Mouse (Mus musculus) lung, postnatal 0 days (tissue): ENCODE data around the gene Arsk. TPM values are rescaled to one million over a fixed set of nuclear protein-coding genes. Genes with fewer than 3 reads are reported as not detected.

Source experiments
- ATAC-seq: fragments of 200-750 bp; cut with Nextera tagmentation; 2 replicates; pipeline ENCODE4 v1.8.0; 2017; ENCODE audit warnings: moderate library complexity
- DNase-seq: peaks from one replicate; pipeline ENCODE4 v3.0.0-alpha.2; 2016; ENCODE audit warnings: low spot score
- H3K27ac ChIP-seq: fragments of 300-500 bp; sonication (generic); 2 replicates; pipeline ENCODE4 v1.5.1; 2014; ENCODE audit warnings: antibody characterized with exemption, mild to moderate bottlenecking, low read length, mixed read lengths
- H3K27me3 ChIP-seq: fragments of 300-500 bp; sonication (generic); replicated peaks from 2 replicates; pipeline ENCODE4 v1.6.1; 2014; ENCODE audit warnings: low read length, mixed read lengths; ENCODE audit not compliant: insufficient read depth
- H3K36me3 ChIP-seq: fragments of 300-500 bp; sonication (generic); 2 replicates; pipeline ENCODE4 v1.6.1; 2014; ENCODE audit warnings: low read length, mixed read lengths; ENCODE audit not compliant: insufficient read depth
- H3K4me1 ChIP-seq: fragments of 300-500 bp; sonication (generic); 2 replicates; pipeline ENCODE4 v1.6.1; 2014; ENCODE audit warnings: antibody characterized with exemption, low read depth, low read length, mixed read lengths; ENCODE audit not compliant: insufficient read depth
- H3K4me2 ChIP-seq: fragments of 300-500 bp; sonication (generic); replicated peaks from 2 replicates; pipeline ENCODE4 v1.6.1; 2014; ENCODE audit warnings: low read depth, mild to moderate bottlenecking, low read length, moderate library complexity, mixed read lengths
- H3K4me3 ChIP-seq: fragments of 300-500 bp; sonication (generic); 2 replicates; pipeline ENCODE4 v1.5.1; 2014; ENCODE audit warnings: low read depth, low read length
- H3K9ac ChIP-seq: fragments of 300-500 bp; sonication (generic); replicated peaks from 2 replicates; pipeline ENCODE4 v1.6.1; 2014; ENCODE audit warnings: low read depth, mild to moderate bottlenecking
- H3K9me3 ChIP-seq: fragments of 300-500 bp; sonication (generic); 2 replicates; pipeline ENCODE4 v1.6.1; 2016; ENCODE audit warnings: low read length, mixed read lengths
- CTCF ChIP-seq: IDR thresholded peaks from 2 replicates; pipeline ENCODE4 v1.5.1; 2016; ENCODE audit warnings: antibody characterized with exemption, mild to moderate bottlenecking
- EP300 ChIP-seq: IDR thresholded peaks from 2 replicates; pipeline ENCODE4 v1.6.1; 2016; ENCODE audit warnings: antibody characterized with exemption, mild to moderate bottlenecking, control low read depth
- WGBS: fragments of 180-500 bp; shearing (Covaris S2); extraction: QIAGEN DNeasy Blood & Tissue Kit; methylation state at CpG from one replicate; pipeline ENCODE4 v1.1.7; 2014; 5-methylcytosine and 5-hydroxymethylcytosine counted together
- polyA plus RNA-seq: library from polyadenylated mRNA; unstranded; fragments of >200 nt; fragmentation: Nextera tagmentation; extraction: Ambion mirVana; gene quantifications from 2 replicates; pipeline ENCODE4 v1.2.1, GENCODE M21; 2015

The Arsk gene
- 4.4 and 4.8 TPM in 2 replicates for polyA plus RNA-seq

DNA sequence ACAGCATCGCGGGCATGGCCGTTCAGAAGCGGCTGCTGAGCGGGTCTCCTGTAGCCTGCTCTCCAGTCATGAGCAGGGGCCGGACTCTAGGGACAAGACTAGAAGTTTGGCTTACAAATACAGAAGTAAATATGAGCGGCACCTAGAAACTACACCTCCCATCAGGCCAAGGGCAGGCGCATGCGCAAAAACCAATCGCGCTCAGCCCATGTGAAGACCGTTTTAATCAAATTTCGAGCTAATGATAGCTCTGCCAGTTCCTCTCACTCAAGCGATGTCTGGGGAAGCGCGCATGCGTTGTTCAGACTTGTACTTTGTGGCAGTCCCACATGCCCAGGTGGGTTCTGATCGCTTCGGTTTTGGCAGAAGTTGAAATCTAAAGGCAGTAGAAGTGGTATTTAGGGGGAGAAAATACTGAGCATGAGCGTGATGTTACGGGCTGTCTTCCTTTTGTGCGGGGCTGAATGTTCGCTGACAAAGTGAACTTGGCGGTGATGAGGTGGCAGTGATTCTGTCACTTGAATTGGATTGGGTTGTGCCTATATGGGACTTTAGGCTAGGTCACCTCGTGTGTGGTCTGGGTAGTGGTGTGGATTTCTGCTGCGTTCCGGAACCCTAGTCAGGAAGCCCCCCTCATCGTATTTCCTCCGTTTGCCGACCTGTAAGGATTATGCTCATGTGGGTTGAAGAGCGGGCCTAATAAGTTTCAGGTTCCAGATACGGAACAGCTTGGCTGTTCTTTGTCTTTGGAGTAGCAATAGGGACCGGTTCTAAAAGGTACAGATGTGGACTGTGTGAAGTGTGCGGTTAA is at the start of gene Arsk, which contains the start of gene Ttc37:
Gene Arsk (minus strand): TSS at position 168 of the 811 bp plus-strand sequence.
Gene Ttc37 (plus strand): TSS at position 242 of the 811 bp plus-strand sequence.
- Histone ChIP-seq H3K9ac (peak within 1 kb of the TSS; percentile 62), H3K27me3 (no peaks in the 10 kb centered on the region), H3K27ac (peak within 1 kb of the TSS; percentile 62; the same call in 1 of the 2 replicates), H3K4me1 (no peaks in the 10 kb centered on the region), H3K4me3 (peak within 1 kb of the TSS; percentile 67), H3K9me3 (no peaks in the 10 kb centered on the region), H3K4me2 (peak within 1 kb of the TSS; percentile 73), H3K36me3 (no peaks in the 10 kb centered on the region)
- ATAC-seq = peak; percentile 97
- DNase-seq = peak; percentile 99
- WGBS = under 1% methylated on average over 34 of the region's 34 CpGs
- TF ChIP-seq EP300 (no peak), CTCF (no peak)

DNA sequence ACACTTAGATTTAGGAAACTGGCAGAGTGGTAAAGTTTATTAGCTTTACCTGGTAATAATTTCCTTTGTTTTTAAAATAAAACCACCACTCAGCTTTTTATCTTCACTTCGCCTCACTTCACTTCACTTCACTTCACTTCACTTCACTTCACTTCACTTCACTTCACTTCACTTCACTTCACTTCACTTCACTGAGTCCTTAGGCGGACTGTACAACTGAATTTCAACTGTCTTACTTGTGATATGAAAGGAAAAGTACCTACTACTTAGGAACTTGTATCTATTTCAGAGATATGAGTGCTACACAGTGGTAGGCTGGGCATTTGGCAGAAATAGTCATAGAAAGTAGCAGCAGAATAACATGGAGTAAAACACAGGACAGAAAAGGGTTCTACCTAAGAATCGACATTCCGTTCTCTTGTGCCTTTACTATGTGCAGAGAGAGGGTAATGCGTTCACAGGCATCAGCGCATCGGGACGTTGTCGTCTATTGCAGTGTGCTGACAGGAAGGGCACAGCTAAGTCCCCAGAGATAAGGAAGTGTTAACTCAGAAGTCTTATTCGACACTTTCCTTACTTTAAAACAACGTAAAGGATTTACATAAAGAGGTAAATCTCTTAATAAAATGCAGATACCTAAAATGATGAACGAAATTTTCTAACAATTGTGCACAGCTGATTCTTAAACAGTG is 42.8 kb upstream of the Arsk start:
- TF ChIP-seq EP300 (no peak), CTCF (no peak)
- Histone ChIP-seq H3K4me1 (no peaks in the 10 kb centered on the region), H3K36me3 (0 out of 2 replicates have a peak, but pooled peaks cover 7% of the 10 kb centered on the region), H3K4me2 (no peak overlapping the region), H3K27ac (no peak overlapping the region), H3K9me3 (no peaks in the 10 kb centered on the region), H3K4me3 (no peak overlapping the region), H3K27me3 (no peaks in the 10 kb centered on the region), H3K9ac (no peak overlapping the region)
- 80% methylated on average over 12 of the region's 12 CpGs for WGBS
- ATAC-seq (peak; percentile 87), DNase-seq (peak; percentile 48)

DNA sequence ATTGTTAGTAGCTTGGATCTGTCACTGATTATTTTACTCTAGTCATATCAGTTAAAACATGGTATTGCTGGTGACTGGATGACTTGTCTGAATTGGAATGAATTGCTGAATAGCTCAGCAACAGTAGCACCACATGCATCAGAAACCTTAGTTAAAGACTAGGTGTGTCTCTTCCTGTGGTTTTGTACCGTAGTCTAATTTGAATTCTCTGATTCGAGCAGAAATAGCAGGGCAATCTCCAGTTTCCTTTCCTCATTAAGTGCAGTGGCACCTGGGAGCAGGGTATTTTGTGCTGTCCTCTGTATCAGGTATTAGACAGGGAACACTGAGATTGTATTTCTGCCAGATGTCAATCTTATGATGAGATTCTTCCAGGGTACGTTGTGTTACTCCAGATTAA is 40.4 kb upstream of the Arsk start:
- Histone ChIP-seq H3K9ac (no peak overlapping the region), H3K4me1 (no peaks in the 10 kb centered on the region), H3K4me2 (no peak overlapping the region), H3K4me3 (no peak overlapping the region), H3K36me3 (peaks cover 10% of the 10 kb centered on the region; the same call in 1 of the 2 replicates), H3K9me3 (no peaks in the 10 kb centered on the region), H3K27me3 (no peaks in the 10 kb centered on the region), H3K27ac (no peak overlapping the region)
- 85% methylated on average over 3 of the region's 3 CpGs for WGBS
- ATAC-seq (no peak), DNase-seq (no peak)
- TF ChIP-seq EP300 = no peak
- TF ChIP-seq CTCF = no peak

DNA sequence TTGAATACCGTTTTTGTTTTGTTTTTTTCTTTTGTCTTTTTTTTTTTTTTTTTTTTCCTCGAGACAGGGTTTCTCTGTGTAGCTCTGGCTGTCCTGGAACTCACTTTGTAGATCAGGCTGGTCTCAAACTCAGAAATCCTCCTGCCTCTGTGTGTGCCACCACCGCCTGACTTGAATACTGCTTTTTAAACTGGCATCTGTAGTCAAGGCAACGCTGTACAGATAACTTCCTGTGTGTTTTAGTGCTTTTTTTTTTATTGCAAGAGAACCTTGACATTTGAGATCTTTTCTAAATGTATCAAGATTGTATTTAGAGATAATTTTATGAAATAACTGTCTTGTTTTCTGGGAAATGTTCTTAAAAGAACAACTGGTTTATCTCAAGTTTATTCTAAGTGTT is 34.0 kb upstream of the Arsk start:
- H3K4me1 ChIP-seq = no peaks in the 10 kb centered on the region
- no peak overlapping the region for H3K4me2 ChIP-seq
- H3K27ac ChIP-seq = no peak overlapping the region
- TF ChIP-seq EP300 (no peak), CTCF (no peak)
- peaks cover 16% of the 10 kb centered on the region; the same call in 1 of the 2 replicates for H3K36me3 ChIP-seq
- WGBS = 88% methylated on average over 4 of the region's 4 CpGs
- H3K9me3 ChIP-seq = no peaks in the 10 kb centered on the region
- H3K27me3 ChIP-seq = no peaks in the 10 kb centered on the region
- H3K9ac ChIP-seq = no peak overlapping the region
- no peak for ATAC-seq
- no peak overlapping the region for H3K4me3 ChIP-seq
- no peak for DNase-seq

DNA sequence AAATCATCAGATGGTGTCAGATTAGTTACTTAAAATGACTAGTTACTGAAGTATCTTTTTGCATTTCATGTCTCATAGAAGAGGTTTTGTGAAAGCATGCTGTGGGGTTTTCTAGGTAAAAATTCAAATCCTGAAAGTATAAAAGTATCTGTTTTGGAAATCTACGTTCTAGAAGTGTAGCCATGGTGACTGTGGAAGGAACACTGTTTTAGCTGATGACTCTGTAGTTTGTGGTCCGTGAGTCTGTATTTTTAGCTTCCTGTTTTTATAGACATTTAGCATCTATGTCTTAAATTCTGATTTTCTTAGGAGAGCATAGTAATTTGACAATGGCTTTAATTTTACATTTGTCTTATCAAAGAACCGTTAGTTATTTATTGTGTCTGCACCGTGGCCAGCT is 30.3 kb upstream of the Arsk start:
- no peak overlapping the region for H3K9ac ChIP-seq
- no peaks in the 10 kb centered on the region for H3K4me1 ChIP-seq
- no peak for ATAC-seq
- H3K27me3 ChIP-seq = no peaks in the 10 kb centered on the region
- H3K9me3 ChIP-seq = no peaks in the 10 kb centered on the region
- no peak overlapping the region for H3K27ac ChIP-seq
- no peak overlapping the region for H3K4me3 ChIP-seq
- no peak for DNase-seq
- no peak overlapping the region for H3K4me2 ChIP-seq
- WGBS = 91% methylated on average over 4 of the region's 4 CpGs
- 0 out of 2 replicates have a peak, but pooled peaks cover 16% of the 10 kb centered on the region for H3K36me3 ChIP-seq
- no peak for TF ChIP-seq CTCF
- TF ChIP-seq EP300 = no peak

DNA sequence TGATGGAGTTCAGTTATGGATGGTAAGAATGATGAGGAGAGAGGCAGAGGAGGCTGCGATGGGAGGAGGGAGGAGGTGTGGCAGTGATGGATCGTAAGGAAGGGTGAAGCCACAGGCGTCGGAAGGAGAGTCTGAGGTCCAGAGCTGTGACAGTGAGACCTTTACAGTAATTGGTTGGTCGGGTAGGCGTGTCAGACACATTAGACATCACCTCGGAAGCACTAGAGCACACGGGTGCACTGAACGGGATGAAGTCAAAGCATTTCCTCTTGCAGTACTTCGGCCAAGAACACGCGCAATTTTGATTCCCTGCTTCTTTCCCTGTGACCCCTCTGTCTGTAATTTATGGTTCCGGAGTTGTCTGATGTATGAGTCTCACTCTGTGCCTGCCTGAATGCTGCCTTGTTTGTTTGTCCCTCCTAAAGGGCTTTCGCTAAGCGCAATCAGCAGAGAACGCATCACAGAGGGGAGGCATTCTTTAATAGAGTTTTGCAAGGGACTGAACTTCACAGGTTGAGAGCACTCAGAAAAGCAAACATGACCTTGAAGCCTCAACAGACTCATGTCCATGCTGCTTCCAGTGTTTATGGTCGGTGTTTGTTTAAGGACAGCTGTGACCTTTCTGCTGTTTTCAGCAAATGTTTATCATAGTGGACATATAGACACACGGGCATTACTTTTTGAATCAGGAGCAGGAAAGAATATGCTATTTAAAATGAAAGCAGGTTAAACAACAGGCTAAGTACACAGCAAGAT is 10.8 kb upstream of the Arsk start:
- no peaks in the 10 kb centered on the region for H3K4me1 ChIP-seq
- 80% methylated on average over 18 of the region's 18 CpGs for WGBS
- no peak overlapping the region for H3K9ac ChIP-seq
- H3K27ac ChIP-seq = no peak overlapping the region
- ATAC-seq (no peak), DNase-seq (no peak)
- H3K27me3 ChIP-seq = no peaks in the 10 kb centered on the region
- H3K9me3 ChIP-seq = no peaks in the 10 kb centered on the region
- H3K4me2 ChIP-seq = no peak overlapping the region
- no peaks in the 10 kb centered on the region for H3K36me3 ChIP-seq
- TF ChIP-seq EP300 (no peak), CTCF (no peak)
- no peak overlapping the region for H3K4me3 ChIP-seq
